Mouse (Mus musculus) midbrain, postnatal 0 days (tissue): ENCODE data around the gene Itpr2. TPM values are rescaled to one million over a fixed set of nuclear protein-coding genes. Genes with fewer than 3 reads are reported as not detected.
A peak's percentile ranks its signal among the peaks of the same experiment; 100 is the strongest.

Source experiments
- ATAC-seq: fragments of 200-750 bp; cut with Nextera tagmentation; 2 replicates; pipeline ENCODE4 v1.8.0; 2017; ENCODE audit warnings: moderate number of reproducible peaks, mild to moderate bottlenecking, moderate TSS enrichment, moderate library complexity; ENCODE audit not compliant: low FRiP score
- DNase-seq: peaks from one replicate; pipeline ENCODE4 v3.0.0-alpha.2; 2015; ENCODE audit warnings: low spot score
- H3K27ac ChIP-seq: fragments of 300-500 bp; sonication (generic); 2 replicates; pipeline ENCODE4 v1.5.1; 2014; ENCODE audit warnings: low read depth, mild to moderate bottlenecking, low read length, mixed read lengths
- H3K27me3 ChIP-seq: fragments of 300-500 bp; sonication (generic); 2 replicates; pipeline ENCODE4 v1.6.1; 2014; ENCODE audit warnings: low read length, control low read depth, mixed read lengths; ENCODE audit not compliant: insufficient read depth
- H3K36me3 ChIP-seq: fragments of 300-500 bp; sonication (generic); 2 replicates; pipeline ENCODE4 v1.6.1; 2014; ENCODE audit warnings: low read length, control low read depth, mixed read lengths; ENCODE audit not compliant: insufficient read depth
- H3K4me1 ChIP-seq: fragments of 300-500 bp; sonication (generic); 2 replicates; pipeline ENCODE4 v1.6.1; 2014; ENCODE audit warnings: mild to moderate bottlenecking, control low read depth, antibody characterized with exemption, low read length, mixed read lengths; ENCODE audit not compliant: insufficient read depth
- H3K4me2 ChIP-seq: fragments of 300-500 bp; sonication (generic); 2 replicates; pipeline ENCODE4 v1.6.1; 2014; ENCODE audit warnings: low read depth, mild to moderate bottlenecking, low read length, mixed read lengths; ENCODE audit not compliant: poor library complexity, severe bottlenecking
- H3K4me3 ChIP-seq: fragments of 300-500 bp; sonication (generic); 2 replicates; pipeline ENCODE4 v1.5.1; 2014; ENCODE audit warnings: low read depth, mild to moderate bottlenecking, low read length, moderate library complexity
- H3K9ac ChIP-seq: fragments of 300-500 bp; sonication (generic); replicated peaks from 2 replicates; pipeline ENCODE4 v1.6.1; 2014; ENCODE audit warnings: mild to moderate bottlenecking, low read length, moderate library complexity, mixed read lengths; ENCODE audit not compliant: poor library complexity, severe bottlenecking
- H3K9me3 ChIP-seq: fragments of 300-500 bp; sonication (generic); 2 replicates; pipeline ENCODE4 v1.6.1; 2016; ENCODE audit warnings: low read length, control low read depth
- CTCF ChIP-seq: IDR thresholded peaks from 2 replicates; pipeline ENCODE4 v1.5.1; 2016; ENCODE audit warnings: antibody characterized with exemption, mild to moderate bottlenecking
- WGBS: fragments of 180-500 bp; shearing (Covaris S2); extraction: QIAGEN DNeasy Blood & Tissue Kit; methylation state at CpG from one replicate; pipeline ENCODE4 v1.1.7; 2014; 5-methylcytosine and 5-hydroxymethylcytosine counted together
- polyA plus RNA-seq: library from polyadenylated mRNA; unstranded; fragments of >200 nt; fragmentation: Nextera tagmentation; extraction: Ambion mirVana; gene quantifications from 2 replicates; pipeline ENCODE4 v1.2.1, GENCODE M21; 2015
- total RNA-seq: library from RNA; depleted of rRNA; stranded (reverse); fragments of >200 nt; gene quantifications from 2 replicates; pipeline ENCODE4 v1.2.3, GENCODE M21; 2014

The Itpr2 gene
- total and polyA plus RNA-seq, 2 experiments from 2014 or later = 9.1 to 15.9 TPM

GRCm38 (mm10) chr6:146120172-146120571 is 381.9 kb downstream of the Itpr2 start:
- no peaks in the 10 kb centered on the region for H3K9me3 ChIP-seq
- no peak overlapping the region for H3K27ac ChIP-seq
- H3K9ac ChIP-seq = no peak overlapping the region
- WGBS = 86% methylated on average over 6 of the region's 6 CpGs
- H3K4me3 ChIP-seq = no peak overlapping the region
- no peaks in the 10 kb centered on the region for H3K27me3 ChIP-seq
- DNase-seq (no peak), ATAC-seq (no peak)
- no peaks in the 10 kb centered on the region for H3K36me3 ChIP-seq
- no peak overlapping the region for H3K4me2 ChIP-seq
- no peak for TF ChIP-seq CTCF
- peaks cover under 1% of the 10 kb centered on the region; the same call in 1 of the 2 replicates for H3K4me1 ChIP-seq

DNA sequence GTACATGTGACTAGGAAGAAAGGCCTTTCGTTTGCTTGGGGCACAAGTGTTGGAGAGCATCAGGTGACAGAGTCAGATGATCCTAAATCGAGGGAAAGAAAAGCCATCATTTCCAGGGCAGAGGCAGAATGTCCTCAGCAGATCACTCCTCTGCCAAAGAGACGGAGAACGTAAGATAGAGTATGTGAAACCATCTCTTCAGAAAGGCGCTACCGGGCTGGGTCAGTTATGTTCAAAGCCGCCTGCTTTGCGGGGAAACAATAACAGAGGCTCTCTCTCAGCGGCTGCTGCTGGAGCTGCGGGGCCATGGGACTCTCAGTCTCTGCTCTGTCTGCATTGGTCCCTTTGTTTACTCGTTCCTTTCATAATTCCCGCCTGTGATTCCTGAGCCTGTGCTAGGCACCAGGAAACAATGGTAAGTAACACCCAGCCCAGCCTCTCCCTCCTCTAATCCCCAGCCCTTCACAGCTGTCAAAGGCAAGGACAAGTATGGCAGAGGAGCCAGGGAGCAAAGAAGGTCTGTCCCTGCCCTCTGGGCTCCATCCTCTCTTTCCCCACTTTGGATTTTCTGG is 387.2 kb downstream of the Itpr2 start:
- Histone ChIP-seq H3K27ac (no peak overlapping the region), H3K4me3 (no peak overlapping the region), H3K4me2 (peak overlapping the region; percentile 32), H3K27me3 (no peaks in the 10 kb centered on the region), H3K9me3 (no peaks in the 10 kb centered on the region), H3K4me1 (peaks cover 6% of the 10 kb centered on the region; the same call in 1 of the 2 replicates), H3K9ac (peak overlapping the region; percentile 36; the same call in 1 of the 2 replicates), H3K36me3 (no peaks in the 10 kb centered on the region)
- 0 out of 2 replicates have a peak, but pooled peaks have one; percentile 16 for ATAC-seq
- no peak for DNase-seq
- TF ChIP-seq CTCF = no peak
- 8% methylated on average over 12 of the region's 12 CpGs for WGBS

DNA sequence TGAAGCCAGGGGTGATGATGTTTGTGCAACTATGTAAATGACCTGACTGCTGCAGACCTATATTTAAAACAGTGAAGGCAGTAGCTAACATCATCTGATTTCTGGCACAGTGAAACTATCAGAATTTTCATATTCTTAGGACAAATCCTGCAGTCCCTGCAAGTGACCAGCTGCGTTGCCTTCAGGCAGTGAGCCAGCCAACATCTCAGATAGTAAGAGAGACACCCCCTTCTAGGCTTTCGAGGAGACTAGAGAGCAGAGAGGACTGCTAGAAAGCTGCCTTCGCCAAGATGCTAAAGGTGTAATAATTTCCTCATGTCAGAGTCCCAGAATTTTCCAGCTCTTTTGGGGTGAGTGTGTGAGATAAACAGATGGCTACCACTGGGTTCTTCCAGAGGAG is 388.0 kb downstream of the Itpr2 start:
- Histone ChIP-seq H3K36me3 (no peaks in the 10 kb centered on the region), H3K27ac (no peak overlapping the region), H3K9me3 (no peaks in the 10 kb centered on the region), H3K27me3 (no peaks in the 10 kb centered on the region), H3K4me3 (no peak overlapping the region), H3K4me2 (no peak overlapping the region), H3K4me1 (peaks cover 6% of the 10 kb centered on the region; the same call in 1 of the 2 replicates), H3K9ac (no peak overlapping the region)
- ATAC-seq = no peak
- no peak for TF ChIP-seq CTCF
- DNase-seq = peak; percentile 25
- WGBS = 69% methylated on average over 3 of the region's 3 CpGs

- Histone ChIP-seq H3K27ac (no peak overlapping the region), H3K4me2 (no peak overlapping the region), H3K36me3 (no peaks in the 10 kb centered on the region), H3K4me3 (no peak overlapping the region), H3K9ac (no peak overlapping the region), H3K4me1 (peaks cover 6% of the 10 kb centered on the region; the same call in 1 of the 2 replicates), H3K9me3 (no peaks in the 10 kb centered on the region), H3K27me3 (no peaks in the 10 kb centered on the region)
- ATAC-seq (no peak), DNase-seq (no peak)
- 89% methylated on average over 4 of the region's 4 CpGs for WGBS
- TF ChIP-seq CTCF = no peak
Measured at GRCm38 (mm10) chr6:146113085-146113484, 388.9 kb downstream of the Itpr2 start.

- no peaks in the 10 kb centered on the region for H3K27me3 ChIP-seq
- H3K9me3 ChIP-seq = no peaks in the 10 kb centered on the region
- ATAC-seq (no peak), DNase-seq (peak; percentile 26)
- no peaks in the 10 kb centered on the region for H3K36me3 ChIP-seq
- no peak overlapping the region for H3K27ac ChIP-seq
- no peak for TF ChIP-seq CTCF
- no peak overlapping the region for H3K4me3 ChIP-seq
- no peak overlapping the region for H3K9ac ChIP-seq
- H3K4me2 ChIP-seq = no peak overlapping the region
- WGBS = 47% methylated on average over 7 of the region's 7 CpGs
- H3K4me1 ChIP-seq = peaks cover 6% of the 10 kb centered on the region; the same call in 1 of the 2 replicates
Measured at GRCm38 (mm10) chr6:146112211-146112610, 389.8 kb downstream of the Itpr2 start.

- Histone ChIP-seq H3K9ac (no peak overlapping the region), H3K27ac (no peak overlapping the region), H3K36me3 (no peaks in the 10 kb centered on the region), H3K27me3 (no peaks in the 10 kb centered on the region), H3K4me2 (no peak overlapping the region), H3K4me3 (no peak overlapping the region), H3K4me1 (peaks cover 6% of the 10 kb centered on the region; the same call in 1 of the 2 replicates), H3K9me3 (no peaks in the 10 kb centered on the region)
- no peak for TF ChIP-seq CTCF
- WGBS = 44% methylated on average over 6 of the region's 6 CpGs
- DNase-seq = no peak
- no peak for ATAC-seq
Measured at GRCm38 (mm10) chr6:146111781-146112180, 390.2 kb downstream of the Itpr2 start.
